Mouse (Mus musculus) midbrain, embryonic 16.5 days (tissue): ENCODE results near the gene Pvr. TPM values are rescaled to one million over a fixed set of nuclear protein-coding genes. Genes with fewer than 3 reads are reported as not detected.

Experiments
- ATAC-seq: fragments of 200-750 bp; cut with Nextera tagmentation; 2 replicates; pipeline ENCODE4 v1.8.0; 2017; ENCODE audit warnings: moderate TSS enrichment
- H3K27ac ChIP-seq: fragments of 300-500 bp; sonication (generic); 2 replicates; pipeline ENCODE4 v1.5.1; 2014; ENCODE audit warnings: mild to moderate bottlenecking, low read length, mixed read lengths
- H3K27me3 ChIP-seq: fragments of 300-500 bp; sonication (generic); 2 replicates; pipeline ENCODE4 v1.6.1; 2014; ENCODE audit warnings: low read depth, low read length, mixed read lengths; ENCODE audit not compliant: control insufficient read depth, insufficient read depth
- H3K36me3 ChIP-seq: fragments of 300-500 bp; sonication (generic); 2 replicates; pipeline ENCODE4 v1.6.1; 2014; ENCODE audit warnings: mild to moderate bottlenecking, low read length, moderate library complexity, mixed read lengths; ENCODE audit not compliant: control insufficient read depth, insufficient read depth
- H3K4me1 ChIP-seq: fragments of 300-500 bp; sonication (generic); 2 replicates; pipeline ENCODE4 v1.6.1; 2014; ENCODE audit warnings: mild to moderate bottlenecking, low read length, mixed read lengths; ENCODE audit not compliant: control insufficient read depth, insufficient read depth
- H3K4me2 ChIP-seq: fragments of 300-500 bp; sonication (generic); 2 replicates; pipeline ENCODE4 v1.6.1; 2014; ENCODE audit warnings: mild to moderate bottlenecking, low read length, mixed read lengths
- H3K4me3 ChIP-seq: fragments of 300-500 bp; sonication (generic); 2 replicates; pipeline ENCODE4 v1.5.1; 2014; ENCODE audit warnings: low read depth, mild to moderate bottlenecking, low read length, moderate library complexity, mixed read lengths
- H3K9ac ChIP-seq: fragments of 300-500 bp; sonication (generic); 2 replicates; pipeline ENCODE4 v1.6.1; 2014; ENCODE audit warnings: low read depth, low read length, mixed read lengths
- H3K9me3 ChIP-seq: fragments of 300-500 bp; sonication (generic); replicated peaks from 2 replicates; pipeline ENCODE4 v1.6.1; 2014; ENCODE audit warnings: mild to moderate bottlenecking, low read length, mixed read lengths; ENCODE audit not compliant: control insufficient read depth, poor library complexity, severe bottlenecking
- WGBS: fragments of 180-500 bp; shearing (Covaris S2); extraction: QIAGEN DNeasy Blood & Tissue Kit; methylation state at CpG from one replicate; pipeline ENCODE4 v1.1.7; 2014; 5-methylcytosine and 5-hydroxymethylcytosine counted together
- polyA plus RNA-seq: library from polyadenylated mRNA; unstranded; fragments of >200 nt; fragmentation: Nextera tagmentation; extraction: Ambion mirVana; gene quantifications from 2 replicates; pipeline ENCODE4 v1.2.1, GENCODE M21; 2015

Gene Pvr
- polyA plus RNA-seq, 1 experiment from 2014 or later: 9.3 TPM

DNA sequence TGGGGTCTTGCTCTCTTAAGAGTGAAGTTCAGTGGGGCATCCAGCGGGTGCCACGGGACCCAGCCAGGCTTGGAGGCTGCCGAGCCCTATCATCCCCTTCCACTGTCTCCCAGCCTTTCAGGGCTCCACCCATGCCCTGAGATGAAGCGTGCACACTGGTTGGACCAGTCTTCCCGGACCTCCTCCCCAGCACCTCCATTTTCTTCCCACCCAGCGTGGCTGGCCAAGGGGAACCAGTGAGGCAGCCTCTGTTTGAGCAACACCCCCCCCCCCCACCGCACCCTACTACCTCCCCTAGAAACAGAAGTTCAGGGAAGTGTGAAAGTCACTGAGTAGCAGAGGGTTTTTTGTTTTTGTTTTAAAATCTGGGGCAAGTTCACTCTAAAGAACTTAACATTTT is 33.1 kb downstream of the Pvr start, which contains the start of gene Ceacam19:
Gene Ceacam19 (minus strand): TSS at position 117 of the 400 bp plus-strand sequence.
- 0 out of 2 replicates have a peak, but pooled peaks cover 6% of the 10 kb centered on the region for H3K9me3 ChIP-seq
- no peak for ATAC-seq
- no peak within 1 kb of the TSS for H3K4me2 ChIP-seq
- H3K27me3 ChIP-seq: no peaks in the 10 kb centered on the region
- WGBS: 79% methylated on average over 7 of the region's 7 CpGs
- H3K4me1 ChIP-seq: no peaks in the 10 kb centered on the region
- no peak within 1 kb of the TSS for H3K4me3 ChIP-seq
- H3K27ac ChIP-seq: no peak within 1 kb of the TSS
- H3K36me3 ChIP-seq: no peaks in the 10 kb centered on the region
- no peak within 1 kb of the TSS for H3K9ac ChIP-seq

DNA sequence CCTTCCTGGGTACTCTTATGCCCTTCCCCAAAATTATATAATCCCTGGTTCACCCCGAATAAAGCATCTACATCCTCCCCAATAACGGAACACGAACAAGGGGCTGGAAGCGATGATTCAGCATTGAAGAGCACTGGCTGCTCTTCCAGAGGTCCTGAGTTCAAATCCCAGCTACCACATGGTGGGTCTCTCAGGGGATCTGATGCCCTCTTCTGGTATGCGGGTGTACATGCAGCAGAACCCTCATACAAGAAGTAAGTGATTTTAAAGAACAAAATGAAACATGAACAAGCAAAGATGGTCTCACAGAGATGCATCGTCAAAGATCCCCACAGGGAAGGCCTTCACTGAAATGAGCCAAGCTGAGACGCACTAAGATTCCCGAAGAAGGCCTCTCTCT is 40.2 kb downstream of the Pvr start:
- Histone ChIP-seq H3K27me3 (no peaks in the 10 kb centered on the region), H3K4me2 (no peak overlapping the region), H3K4me3 (no peak overlapping the region), H3K27ac (no peak overlapping the region), H3K36me3 (no peaks in the 10 kb centered on the region), H3K9me3 (no peaks in the 10 kb centered on the region; the same call in 1 of the 2 replicates), H3K4me1 (no peaks in the 10 kb centered on the region), H3K9ac (no peak overlapping the region)
- 86% methylated on average over 8 of the region's 8 CpGs for WGBS
- ATAC-seq: no peak

DNA sequence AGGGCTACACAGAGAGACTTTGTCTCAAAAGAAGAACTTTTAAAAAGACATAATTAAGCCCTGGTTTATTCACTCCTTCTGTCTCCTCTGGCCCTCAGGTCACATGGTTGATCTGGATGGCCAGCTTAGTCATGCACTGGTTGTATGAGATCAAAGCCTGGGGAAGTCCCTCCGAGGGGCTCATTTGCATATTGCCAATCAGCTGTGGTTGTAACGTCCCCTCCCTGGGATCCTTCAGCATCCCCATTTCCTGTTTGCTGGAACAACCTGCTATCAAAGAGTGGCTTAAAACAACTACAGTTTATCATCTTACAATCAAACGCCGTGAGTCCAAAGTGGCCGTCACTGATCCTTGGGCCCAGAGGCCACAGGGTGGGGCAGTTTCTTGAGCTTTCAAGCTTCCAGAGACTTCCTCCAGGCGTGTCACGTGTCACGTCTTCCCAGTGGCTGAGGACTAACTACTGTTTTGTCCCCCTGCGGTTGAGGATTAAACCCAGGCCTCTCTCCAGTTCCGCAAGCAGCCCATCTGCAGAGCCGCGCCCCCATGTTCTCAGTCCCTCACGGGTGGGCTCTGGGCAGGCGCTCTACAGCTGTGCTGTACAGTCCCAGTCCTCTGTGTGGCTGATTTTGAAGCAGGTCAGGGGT is 44.1 kb downstream of the Pvr start:
- WGBS: 47% methylated on average over 14 of the region's 14 CpGs
- no peaks in the 10 kb centered on the region for H3K36me3 ChIP-seq

DNA sequence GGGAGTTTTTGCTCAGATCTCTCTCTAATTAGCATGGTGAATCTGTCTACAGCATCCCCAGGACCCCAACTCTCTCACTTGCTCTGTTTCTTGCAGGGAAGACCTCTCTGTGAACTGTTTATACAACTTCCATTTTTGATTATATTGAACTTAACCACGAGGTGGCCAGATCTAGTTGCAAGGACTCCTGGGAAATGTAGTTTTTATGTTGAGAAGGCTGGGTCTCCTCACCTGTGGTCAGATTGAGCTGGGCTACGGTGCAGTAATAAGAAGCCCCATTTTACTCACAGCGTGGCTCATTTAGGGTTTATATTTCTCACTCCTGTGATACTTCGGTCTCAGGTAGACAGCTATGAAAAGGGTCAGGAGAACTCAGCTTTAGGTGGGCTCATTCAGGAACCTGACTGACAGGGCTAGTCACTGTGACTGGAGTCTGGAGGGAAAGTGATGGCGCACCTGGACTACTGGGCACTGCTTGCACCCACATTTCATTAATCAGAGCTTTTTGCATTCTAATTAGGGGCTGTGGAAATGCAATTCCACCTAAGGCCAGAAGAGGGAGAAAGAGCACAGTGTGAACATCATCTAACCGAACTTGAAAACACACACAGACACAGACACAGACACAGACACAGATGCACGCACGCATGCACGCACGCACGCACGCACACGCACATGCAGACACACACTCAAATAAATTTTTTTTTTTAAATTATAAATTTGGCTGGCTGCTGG is 44.8 kb downstream of the Pvr start:
- ATAC-seq: peak; percentile 59
- H3K9ac ChIP-seq: no peak overlapping the region
- no peak overlapping the region for H3K4me2 ChIP-seq
- no peaks in the 10 kb centered on the region for H3K36me3 ChIP-seq
- H3K27ac ChIP-seq: no peak overlapping the region
- H3K27me3 ChIP-seq: no peaks in the 10 kb centered on the region
- 56% methylated on average over 13 of the region's 13 CpGs for WGBS
- H3K4me1 ChIP-seq: no peaks in the 10 kb centered on the region
- H3K9me3 ChIP-seq: no peaks in the 10 kb centered on the region; the same call in 1 of the 2 replicates
- no peak overlapping the region for H3K4me3 ChIP-seq

More for the DNA sequence above, 44.1 kb downstream of the Pvr start:
- Histone ChIP-seq H3K9me3 (no peaks in the 10 kb centered on the region; the same call in 1 of the 2 replicates), H3K4me2 (no peak overlapping the region), H3K4me3 (no peak overlapping the region), H3K27ac (no peak overlapping the region), H3K9ac (no peak overlapping the region), H3K4me1 (no peaks in the 10 kb centered on the region), H3K27me3 (no peaks in the 10 kb centered on the region)
- ATAC-seq: 0 out of 2 replicates have a peak, but pooled peaks have one; percentile 16

DNA sequence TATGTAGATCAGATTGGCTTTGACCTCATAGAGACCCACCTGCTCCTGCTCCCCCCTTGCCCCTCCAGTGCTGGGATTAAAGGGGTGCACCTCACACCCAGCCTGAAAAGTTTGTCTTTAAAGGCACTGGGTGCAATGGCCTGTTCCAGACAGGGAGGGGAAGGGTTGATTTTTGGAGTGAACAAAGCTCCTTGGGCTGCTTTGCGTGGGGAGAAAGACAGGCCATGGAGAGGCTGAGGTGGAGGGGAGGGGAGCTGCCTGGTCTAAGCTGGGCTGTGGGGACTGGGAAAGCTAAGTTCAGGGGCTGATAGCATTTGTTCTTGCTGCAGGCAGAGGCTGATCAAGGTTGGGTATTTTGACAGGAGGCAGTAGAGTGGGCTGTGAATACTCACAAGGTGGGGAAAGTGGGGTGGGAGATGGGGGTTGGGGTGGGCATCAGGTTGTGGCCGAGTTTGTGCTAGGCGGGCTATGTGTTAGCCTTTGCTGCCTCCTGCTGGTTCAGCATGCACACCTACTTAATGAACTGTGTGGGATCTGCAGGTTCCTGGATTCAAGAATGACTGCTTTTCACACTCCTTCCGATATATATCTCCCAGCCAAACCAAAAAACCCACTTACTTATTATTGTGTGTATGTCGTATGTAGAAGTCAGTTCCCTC is 48.9 kb downstream of the Pvr start:
- no peaks in the 10 kb centered on the region for H3K27me3 ChIP-seq
- no peak overlapping the region for H3K9ac ChIP-seq
- no peak overlapping the region for H3K27ac ChIP-seq
- H3K4me3 ChIP-seq: no peak overlapping the region
- no peak for ATAC-seq
- no peaks in the 10 kb centered on the region for H3K36me3 ChIP-seq
- no peak overlapping the region for H3K4me2 ChIP-seq
- WGBS: 42% methylated on average over 5 of the region's 5 CpGs
- H3K9me3 ChIP-seq: no peaks in the 10 kb centered on the region; the same call in 1 of the 2 replicates
- no peaks in the 10 kb centered on the region for H3K4me1 ChIP-seq

DNA sequence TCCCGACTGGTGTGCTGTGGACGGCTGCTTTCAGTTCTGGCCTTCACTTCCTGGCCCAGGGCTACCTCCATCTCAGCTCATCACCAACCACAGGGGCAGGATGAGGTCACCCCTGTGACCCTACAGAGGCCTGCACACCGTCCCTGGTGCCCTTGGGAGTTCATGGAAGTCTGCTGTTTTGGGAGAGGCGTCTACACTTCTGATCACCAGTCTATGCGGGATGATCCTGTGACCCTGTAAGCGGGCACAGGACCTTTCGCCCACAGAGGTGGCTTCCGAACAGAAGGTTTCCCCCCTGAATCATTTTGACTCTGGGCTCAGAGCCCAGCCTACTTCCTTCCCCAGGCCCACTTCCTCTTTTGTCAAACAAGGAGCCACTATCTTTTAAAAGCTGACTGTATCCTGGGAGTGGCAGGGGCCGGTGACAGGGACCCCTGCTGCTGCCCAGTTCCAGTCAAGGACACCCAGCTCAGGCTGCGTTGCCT is 49.8 kb downstream of the Pvr start:
- Histone ChIP-seq H3K36me3 (no peaks in the 10 kb centered on the region), H3K4me3 (no peak overlapping the region)
- 75% methylated on average over 10 of the region's 10 CpGs for whole genome bisulfite sequencing

DNA sequence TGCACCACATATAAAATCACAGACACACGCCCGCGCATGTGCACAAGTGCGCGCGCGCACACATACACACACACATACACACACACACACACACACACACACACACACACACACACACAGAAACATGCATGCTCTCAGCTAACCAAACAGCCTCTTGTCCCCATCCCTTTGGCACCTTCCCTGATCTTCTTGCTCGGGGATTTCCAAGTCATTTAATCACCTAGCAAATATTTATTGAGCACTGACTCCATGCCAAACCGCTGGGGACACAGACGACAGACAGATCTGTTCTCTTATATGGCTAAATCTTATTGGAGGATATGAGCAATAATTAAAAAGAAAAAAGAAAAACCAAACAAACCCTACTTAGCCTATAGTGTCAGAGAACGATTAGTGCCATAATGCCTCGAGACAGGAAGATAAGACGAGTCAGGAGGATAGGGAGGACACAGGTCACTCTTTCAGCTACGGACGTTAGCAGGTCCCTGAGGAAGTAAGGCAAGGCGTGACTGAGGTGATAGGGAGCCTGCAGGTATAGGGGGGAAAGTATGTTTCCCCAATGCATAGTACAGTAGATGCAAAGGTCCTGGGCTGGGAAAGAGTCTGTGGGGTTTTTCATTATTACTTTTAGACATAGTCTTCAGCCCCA is 53.1 kb downstream of the Pvr start:
- no peaks in the 10 kb centered on the region for H3K36me3 ChIP-seq
- H3K27ac ChIP-seq: no peak overlapping the region
- WGBS: 90% methylated on average over 16 of the region's 16 CpGs
- H3K27me3 ChIP-seq: no peaks in the 10 kb centered on the region
- no peaks in the 10 kb centered on the region for H3K9me3 ChIP-seq
- no peak overlapping the region for H3K4me2 ChIP-seq
- H3K9ac ChIP-seq: no peak overlapping the region
- no peak for ATAC-seq
- no peaks in the 10 kb centered on the region for H3K4me1 ChIP-seq
- no peak overlapping the region for H3K4me3 ChIP-seq

More for the DNA sequence above, 49.8 kb downstream of the Pvr start:
- Histone ChIP-seq H3K9me3 (no peaks in the 10 kb centered on the region), H3K27me3 (no peaks in the 10 kb centered on the region), H3K4me1 (no peaks in the 10 kb centered on the region), H3K4me2 (no peak overlapping the region), H3K9ac (no peak overlapping the region), H3K27ac (no peak overlapping the region)
- ATAC-seq: no peak

DNA sequence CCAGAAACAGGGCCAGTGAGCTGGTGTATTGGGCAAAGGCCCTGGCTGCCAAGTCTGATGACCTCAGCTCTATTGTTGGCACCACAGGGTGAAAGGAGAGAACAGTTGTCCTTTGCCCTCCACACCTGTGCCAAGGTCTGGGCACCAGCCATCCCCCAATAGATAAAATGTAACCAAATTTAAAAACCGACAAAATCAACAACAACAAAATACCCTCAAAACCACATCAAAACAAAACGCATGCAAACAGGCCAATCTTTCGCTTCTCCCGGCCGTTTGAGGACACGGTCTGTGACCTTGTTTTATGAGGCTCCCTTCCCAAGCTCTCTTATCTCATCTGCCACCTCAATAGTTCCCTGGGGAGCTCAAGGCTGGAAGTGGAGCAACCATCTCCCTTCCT is 54.5 kb downstream of the Pvr start:
- Histone ChIP-seq H3K27me3 (no peaks in the 10 kb centered on the region), H3K4me1 (no peaks in the 10 kb centered on the region), H3K4me3 (no peak overlapping the region), H3K9me3 (no peaks in the 10 kb centered on the region), H3K4me2 (no peak overlapping the region), H3K9ac (no peak overlapping the region), H3K36me3 (no peaks in the 10 kb centered on the region), H3K27ac (no peak overlapping the region)
- no peak for ATAC-seq
- 91% methylated on average over 6 of the region's 6 CpGs for WGBS
